22 mouse cellular contexts compared by ENCODE assay signal in genomic region chrX:134554425-134554824, GRCm38 (mm10). TPM values are rescaled to one million over a fixed set of nuclear protein-coding genes. Genes with fewer than 3 reads are reported as not detected.
DNase-seq lines count a peak whose midpoint lies in the region; ATAC-seq and TF ChIP-seq lines count a peak whose summit lies in the region.
"Had no signal": no experiment of that assay in that cellular context is flagged by ENCODE, and none has a peak within 500 bp of the region (broad histone marks: within the 10 kb centered on the region; RNA-seq: fewer than 3 reads in every experiment).

No protein-coding gene starts in this region.

- no peak for TF ChIP-seq EP300 in liver, postnatal 0 days (IDR thresholded peaks at IDR 0.05; ENCODE audit: low read depth)

- ATAC-seq in liver, postnatal 0 days: 0 out of 2 replicates have a peak, but pooled peaks have one; percentile 27
- ATAC-seq in common myeloid progenitor, adult 5-6 weeks (replicated peaks; ENCODE audit: low read depth, poor library complexity, severe bottlenecking): 0 out of 2 replicates have a peak, but pooled peaks have one; percentile 45
- peak; percentile 77 for ATAC-seq in megakaryocyte, adult 5-6 weeks (ENCODE audit: poor library complexity, severe bottlenecking)
- ATAC-seq: forebrain, embryonic 15.5 days; hindbrain, embryonic 16.5 days had no signal

- H3K4me1 ChIP-seq in liver, postnatal 0 days (ENCODE audit: insufficient read depth): no peaks in the 10 kb centered on the region
- H3K4me1 ChIP-seq in small intestine, adult 2 months (ENCODE audit: control insufficient read depth, insufficient read depth, insufficient read length, low read length): no peaks in the 10 kb centered on the region
- H3K4me1 ChIP-seq: embryonic facial prominence, embryonic 15.5 days; forebrain, embryonic 10.5 days; forebrain, embryonic 15.5 days; heart, embryonic 10.5 days; hindbrain, embryonic 12.5 days had no signal

- H3K4me2 ChIP-seq in liver, postnatal 0 days (ENCODE audit: low read depth, low read length): no peak overlapping the region
- H3K4me2 ChIP-seq: embryonic facial prominence, embryonic 15.5 days; forebrain, embryonic 15.5 days; hindbrain, embryonic 12.5 days had no signal

- H3K36me3 ChIP-seq in liver, postnatal 0 days (replicated peaks; ENCODE audit: insufficient read depth, low read length): no peaks in the 10 kb centered on the region; the same call in 1 of the 2 replicates
- H3K36me3 ChIP-seq in small intestine, adult 2 months (ENCODE audit: control insufficient read depth, insufficient read depth, low read length): no peaks in the 10 kb centered on the region
- H3K36me3 ChIP-seq: embryonic facial prominence, embryonic 15.5 days; forebrain, embryonic 10.5 days; forebrain, embryonic 15.5 days; heart, embryonic 10.5 days; hindbrain, embryonic 12.5 days had no signal

- no peak for DNase-seq in liver, postnatal 0 days
- DNase-seq in liver: no peak
- DNase-seq in thymus, adult 18-20 months: no peak
- DNase-seq in adrenal gland, adult 8-10 months: no peak
- DNase-seq: adrenal gland, adult 2 months; cerebellum, adult 11-12 months; cerebellum, adult 9-11 months; cerebellum, postnatal 36 days; gastrocnemius, postnatal 36 days; heart, adult 18-20 months; heart, postnatal 10 days; heart, postnatal 4 days had no signal

- no peak for TF ChIP-seq CTCF in liver, postnatal 0 days (IDR thresholded peaks at IDR 0.05; ENCODE audit: low read depth)
- TF ChIP-seq CTCF in small intestine, adult 2 months (IDR thresholded peaks at IDR 0.05; ENCODE audit: extremely low read depth, insufficient read length, insufficient replicate concordance, low read depth, low read length): no peak

- no peak overlapping the region for H3K4me3 ChIP-seq in liver, postnatal 0 days (ENCODE audit: low read depth, low read length)
- peak overlapping the region; percentile 39; the same call in 1 of the 2 replicates for H3K4me3 ChIP-seq in small intestine, adult 2 months (ENCODE audit: low read depth, low read length)
- H3K4me3 ChIP-seq: embryonic facial prominence, embryonic 15.5 days; erythroblast, embryonic 14.5 days; forebrain, embryonic 10.5 days; forebrain, embryonic 15.5 days; heart, embryonic 10.5 days; hindbrain, embryonic 12.5 days had no signal

- no peak overlapping the region for H3K9ac ChIP-seq in liver, postnatal 0 days (replicated peaks)
- H3K9ac ChIP-seq: embryonic facial prominence, embryonic 15.5 days; forebrain, embryonic 15.5 days; hindbrain, embryonic 12.5 days had no signal

- TF ChIP-seq POLR2A in small intestine, adult 2 months (IDR thresholded peaks at IDR 0.05; ENCODE audit: low read depth, low read length): no peak

- no peak overlapping the region for H3K27ac ChIP-seq in liver, postnatal 0 days (ENCODE audit: low read depth)
- H3K27ac ChIP-seq in small intestine, adult 2 months (ENCODE audit: insufficient read depth, low read depth, low read length): peak overlapping the region; percentile 69; the same call in 1 of the 2 replicates
- H3K27ac ChIP-seq: embryonic facial prominence, embryonic 15.5 days; forebrain, embryonic 10.5 days; forebrain, embryonic 15.5 days; heart, embryonic 10.5 days; hindbrain, embryonic 12.5 days had no signal

- H3K27me3 ChIP-seq in liver, postnatal 0 days (ENCODE audit: insufficient read depth, low read length): no peaks in the 10 kb centered on the region
- H3K27me3 ChIP-seq in small intestine, adult 2 months (ENCODE audit: control insufficient read depth, insufficient read depth, low read length): no peaks in the 10 kb centered on the region
- H3K27me3 ChIP-seq: embryonic facial prominence, embryonic 15.5 days; forebrain, embryonic 15.5 days; hindbrain, embryonic 12.5 days had no signal

- no peaks in the 10 kb centered on the region for H3K9me3 ChIP-seq in liver, postnatal 0 days (ENCODE audit: low read length)
- H3K9me3 ChIP-seq: embryonic facial prominence, embryonic 15.5 days; forebrain, embryonic 10.5 days; forebrain, embryonic 15.5 days; heart, embryonic 10.5 days; hindbrain, embryonic 12.5 days had no signal

- WGBS in liver, postnatal 0 days (ENCODE audit: insufficient replicate concordance): 54% methylated on average over 6 of the region's 6 CpGs
- WGBS in small intestine, adult 2 months: 24% methylated on average over 6 of the region's 6 CpGs

RNA-seq across cellular contexts. Expression of gene Timm8a1, which starts 12.8 kb away (rescaled TPM):
- polyA plus RNA-seq in liver, postnatal 0 days (2015; fragmentation: Nextera tagmentation; extraction: Ambion mirVana): 106 and 115 TPM in 2 replicates
- total RNA-seq in common myeloid progenitor, adult 5-6 weeks (2017): 154 and 173 TPM in 2 replicates
- total RNA-seq in megakaryocyte, adult 5-6 weeks (2015): 37.9 and 39.1 TPM in 2 replicates
- 43.6 and 45.0 TPM in 2 replicates for total RNA-seq in megakaryocyte, adult 5-6 weeks (2017)
- polyA plus RNA-seq in small intestine, adult 2 months (2012; rRNA removed): 0.27 and 0.66 TPM in 2 replicates
- 10 to 100 TPM; 21.2 to 35.3 (median 30.4) TPM for total RNA-seq in adrenal gland, adult 8-10 months (2022)

RNA-seq across cellular contexts. Expression of gene Btk, which starts 28.9 kb away (rescaled TPM):
- 10.9 and 11.9 TPM in 2 replicates for polyA plus RNA-seq in liver, postnatal 0 days (2015; fragmentation: Nextera tagmentation; extraction: Ambion mirVana)
- total RNA-seq in common myeloid progenitor, adult 5-6 weeks (2017): 84.5 and 111 TPM in 2 replicates
- total RNA-seq in megakaryocyte, adult 5-6 weeks (2015): 54.9 and 56.9 TPM in 2 replicates
- total RNA-seq in megakaryocyte, adult 5-6 weeks (2017): 57.7 and 63.3 TPM in 2 replicates
- 0.19 and 0.48 TPM in 2 replicates for polyA plus RNA-seq in small intestine, adult 2 months (2012; rRNA removed)
- 1 to 10 TPM; 1.5 to 3.4 (median 1.8) TPM for total RNA-seq in adrenal gland, adult 8-10 months (2022)

RNA-seq across cellular contexts. Expression of gene Rpl36a, which starts 31.0 kb away (rescaled TPM):
- polyA plus RNA-seq in liver, postnatal 0 days (2015; fragmentation: Nextera tagmentation; extraction: Ambion mirVana): 306 and 323 TPM in 2 replicates
- total RNA-seq in common myeloid progenitor, adult 5-6 weeks (2017): 6,063 and 10,653 TPM in 2 replicates
- 854 and 930 TPM in 2 replicates for total RNA-seq in megakaryocyte, adult 5-6 weeks (2015)
- 3,467 and 4,087 TPM in 2 replicates for total RNA-seq in megakaryocyte, adult 5-6 weeks (2017)
- polyA plus RNA-seq in small intestine, adult 2 months (2012; rRNA removed): 48.0 and 60.3 TPM in 2 replicates
- total RNA-seq in adrenal gland, adult 8-10 months (2022): 100 to 1,000 TPM; 153 to 265 (median 202) TPM

RNA-seq across cellular contexts. Expression of gene Gla, which starts 46.5 kb away (rescaled TPM):
- 2.8 and 3.2 TPM in 2 replicates for polyA plus RNA-seq in liver, postnatal 0 days (2015; fragmentation: Nextera tagmentation; extraction: Ambion mirVana)
- 7.4 and 9.5 TPM in 2 replicates for total RNA-seq in common myeloid progenitor, adult 5-6 weeks (2017)
- total RNA-seq in megakaryocyte, adult 5-6 weeks (2015): 11.5 and 11.6 TPM in 2 replicates
- total RNA-seq in megakaryocyte, adult 5-6 weeks (2017): 16.2 and 17.4 TPM in 2 replicates
- 0.65 and 0.98 TPM in 2 replicates for polyA plus RNA-seq in small intestine, adult 2 months (2012; rRNA removed)
- 10 to 100 TPM; 13.5 to 20.7 (median 14.0) TPM for total RNA-seq in adrenal gland, adult 8-10 months (2022)

RNA-seq across cellular contexts. Expression of gene Hnrnph2, which starts 46.6 kb away (rescaled TPM):
- polyA plus RNA-seq in liver, postnatal 0 days (2015; fragmentation: Nextera tagmentation; extraction: Ambion mirVana): 50.6 and 55.7 TPM in 2 replicates
- 169 and 185 TPM in 2 replicates for total RNA-seq in common myeloid progenitor, adult 5-6 weeks (2017)
- total RNA-seq in megakaryocyte, adult 5-6 weeks (2015): 63.0 and 67.6 TPM in 2 replicates
- total RNA-seq in megakaryocyte, adult 5-6 weeks (2017): 122 and 132 TPM in 2 replicates
- 1.1 and 3.8 TPM in 2 replicates for polyA plus RNA-seq in small intestine, adult 2 months (2012; rRNA removed)
- 100 to 1,000 TPM in 3 of 4 experiments, 10 to 100 TPM in 1; 97.9 to 112 (median 105) TPM for total RNA-seq in adrenal gland, adult 8-10 months (2022)

Comparison
In these comparisons a context has a peak if more than half of its experiments do, and no peak if none do; other contexts are left out.
1. ATAC-seq: peak in every context shown above with its lines; median percentile 77 in megakaryocyte, adult 5-6 weeks; 45 in common myeloid progenitor, adult 5-6 weeks; 27 in liver, postnatal 0 days.
2. RNA of gene Btk, which starts 28.9 kb away (total RNA-seq): 84.5 to 111 TPM in common myeloid progenitor, adult 5-6 weeks and 54.9 to 63.3 TPM in megakaryocyte, adult 5-6 weeks; 1.5 to 3.4 TPM in adrenal gland, adult 8-10 months; every median in the first group is over 10 times any median in the second.